Mouse (Mus musculus) intestine, embryonic 14.5 days (tissue): Measurements from ENCODE around the gene Arhgap35. TPM values are rescaled to one million over a fixed set of nuclear protein-coding genes. Genes with fewer than 3 reads are reported as not detected.
A peak's percentile ranks its signal among the peaks of the same experiment; 100 is the strongest.

Source experiments
- ATAC-seq: fragments of 200-750 bp; cut with Nextera tagmentation; replicated peaks from 2 replicates; pipeline ENCODE4 v1.8.0; 2017; ENCODE audit warnings: low read depth, moderate number of reproducible peaks, moderate TSS enrichment, moderate library complexity; ENCODE audit not compliant: low FRiP score, low TSS enrichment
- DNase-seq: peaks from one replicate; pipeline ENCODE4 v3.0.0-alpha.2; 2018; ENCODE audit warnings: low spot score
- H3K27ac ChIP-seq: fragments of 300-500 bp; sonication (generic); 2 replicates; pipeline ENCODE4 v1.5.1; 2014; ENCODE audit warnings: low read depth, mild to moderate bottlenecking, control low read depth
- H3K27me3 ChIP-seq: fragments of 300-500 bp; sonication (generic); replicated peaks from 2 replicates; pipeline ENCODE4 v1.6.1; 2014; ENCODE audit warnings: low read length, control low read depth; ENCODE audit not compliant: control insufficient read depth, insufficient read depth
- H3K36me3 ChIP-seq: fragments of 300-500 bp; sonication (generic); 2 replicates; pipeline ENCODE4 v1.6.1; 2014; ENCODE audit warnings: low read length, control low read depth; ENCODE audit not compliant: control insufficient read depth, insufficient read depth
- H3K4me1 ChIP-seq: fragments of 300-500 bp; sonication (generic); replicated peaks from 2 replicates; pipeline ENCODE4 v1.6.1; 2014; ENCODE audit warnings: low read length, control low read depth, mixed read lengths; ENCODE audit not compliant: control insufficient read depth, insufficient read depth
- H3K4me2 ChIP-seq: fragments of 300-500 bp; sonication (generic); 2 replicates; pipeline ENCODE4 v1.6.1; 2014; ENCODE audit warnings: low read length
- H3K4me3 ChIP-seq: fragments of 300-500 bp; sonication (generic); 2 replicates; pipeline ENCODE4 v1.5.1; 2014; ENCODE audit warnings: low read depth, low read length, control low read depth, mixed read lengths
- H3K9ac ChIP-seq: fragments of 300-500 bp; sonication (generic); 2 replicates; pipeline ENCODE4 v1.6.1; 2014; ENCODE audit warnings: mild to moderate bottlenecking, low read length
- H3K9me3 ChIP-seq: fragments of 300-500 bp; sonication (generic); 2 replicates; pipeline ENCODE4 v1.6.1; 2016; ENCODE audit warnings: low read length, control low read depth; ENCODE audit not compliant: control insufficient read depth
- WGBS: fragments of 180-500 bp; shearing (Covaris S2); extraction: QIAGEN DNeasy Blood & Tissue Kit; methylation state at CpG from one replicate; pipeline ENCODE4 v1.1.7; 2014; 5-methylcytosine and 5-hydroxymethylcytosine counted together
- polyA plus RNA-seq: library from polyadenylated mRNA; unstranded; fragments of >200 nt; fragmentation: Nextera tagmentation; extraction: Ambion mirVana; gene quantifications from 2 replicates; pipeline ENCODE4 v1.2.1, GENCODE M21; 2014

The Arhgap35 gene
- polyA plus RNA-seq, 1 experiment from 2014 or later, result 18.5 TPM

- Histone ChIP-seq H3K27ac (no peak overlapping the region), H3K9me3 (no peaks in the 10 kb centered on the region), H3K4me1 (no peaks in the 10 kb centered on the region), H3K36me3 (no peaks in the 10 kb centered on the region), H3K4me2 (no peak overlapping the region), H3K27me3 (0 out of 2 replicates have a peak, but pooled peaks cover 14% of the 10 kb centered on the region), H3K9ac (no peak overlapping the region), H3K4me3 (no peak overlapping the region)
- ATAC-seq, result peak; percentile 15; the same call in 1 of the 2 replicates
- 93% methylated on average over 5 of the region's 5 CpGs for WGBS
- DNase-seq, result no peak
These were observed 149.2 kb downstream of the Arhgap35 start for GRCm38 (mm10) chr7:16465568-16465967.

GRCm38 (mm10) chr7:16465160-16465559, 149.6 kb downstream of the Arhgap35 start:
- 0 out of 2 replicates have a peak, but pooled peaks cover 14% of the 10 kb centered on the region for H3K27me3 ChIP-seq
- no peak overlapping the region for H3K9ac ChIP-seq
- H3K27ac ChIP-seq, result no peak overlapping the region
- no peaks in the 10 kb centered on the region for H3K4me1 ChIP-seq
- WGBS, result 15% methylated on average over 8 of the region's 8 CpGs
- H3K4me2 ChIP-seq, result no peak overlapping the region
- DNase-seq (peak; percentile 89), ATAC-seq (peak; percentile 34)
- H3K36me3 ChIP-seq, result no peaks in the 10 kb centered on the region
- H3K4me3 ChIP-seq, result no peak overlapping the region
- H3K9me3 ChIP-seq, result no peaks in the 10 kb centered on the region

- Histone ChIP-seq H3K4me3 (no peak overlapping the region), H3K9ac (no peak overlapping the region), H3K36me3 (no peaks in the 10 kb centered on the region), H3K4me2 (no peak overlapping the region), H3K9me3 (no peaks in the 10 kb centered on the region), H3K27me3 (0 out of 2 replicates have a peak, but pooled peaks cover 14% of the 10 kb centered on the region), H3K4me1 (no peaks in the 10 kb centered on the region), H3K27ac (no peak overlapping the region)
- WGBS, result under 1% methylated on average over 14 of the region's 14 CpGs
- peak; percentile 95 for DNase-seq
- peak; percentile 51; the same call in 1 of the 2 replicates for ATAC-seq
These were observed 151.6 kb downstream of the Arhgap35 start for GRCm38 (mm10) chr7:16463214-16463613.

- Histone ChIP-seq H3K36me3 (no peaks in the 10 kb centered on the region), H3K4me2 (no peak overlapping the region), H3K27ac (no peak overlapping the region), H3K9me3 (no peaks in the 10 kb centered on the region), H3K9ac (no peak overlapping the region), H3K27me3 (0 out of 2 replicates have a peak, but pooled peaks cover 14% of the 10 kb centered on the region), H3K4me3 (no peak overlapping the region), H3K4me1 (no peaks in the 10 kb centered on the region)
- WGBS, result 77% methylated on average over 6 of the region's 6 CpGs
- ATAC-seq, result no peak
- no peak for DNase-seq
These were observed 153.1 kb downstream of the Arhgap35 start for GRCm38 (mm10) chr7:16461705-16462104.

DNA sequence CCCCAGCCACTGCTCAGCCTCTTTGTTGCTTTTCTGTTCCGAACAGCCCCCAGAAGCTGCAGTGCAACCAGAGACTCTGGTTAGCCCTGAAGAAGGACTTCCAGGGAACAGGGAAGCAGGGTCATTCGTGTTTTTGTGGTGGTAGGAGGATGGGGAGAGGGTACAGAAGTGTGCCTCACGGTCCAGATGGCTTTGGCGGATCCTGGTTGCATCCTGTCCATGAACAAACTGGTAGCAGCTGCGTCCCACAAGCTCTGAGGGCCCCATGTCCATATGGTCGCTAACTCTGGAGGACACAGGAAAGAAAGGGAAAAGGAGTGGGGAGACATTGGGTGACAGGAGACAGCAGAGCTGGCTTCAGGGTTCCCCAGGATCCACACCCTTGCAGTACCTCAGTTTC, 153.6 kb downstream of the Arhgap35 start:
- ATAC-seq, result no peak
- DNase-seq, result no peak
- 55% methylated on average over 6 of the region's 6 CpGs for WGBS
- no peak overlapping the region for H3K4me3 ChIP-seq
- no peaks in the 10 kb centered on the region for H3K9me3 ChIP-seq
- 0 out of 2 replicates have a peak, but pooled peaks cover 14% of the 10 kb centered on the region for H3K27me3 ChIP-seq
- no peak overlapping the region for H3K27ac ChIP-seq
- H3K4me1 ChIP-seq, result no peaks in the 10 kb centered on the region
- H3K9ac ChIP-seq, result no peak overlapping the region
- H3K36me3 ChIP-seq, result no peaks in the 10 kb centered on the region
- no peak overlapping the region for H3K4me2 ChIP-seq

DNA sequence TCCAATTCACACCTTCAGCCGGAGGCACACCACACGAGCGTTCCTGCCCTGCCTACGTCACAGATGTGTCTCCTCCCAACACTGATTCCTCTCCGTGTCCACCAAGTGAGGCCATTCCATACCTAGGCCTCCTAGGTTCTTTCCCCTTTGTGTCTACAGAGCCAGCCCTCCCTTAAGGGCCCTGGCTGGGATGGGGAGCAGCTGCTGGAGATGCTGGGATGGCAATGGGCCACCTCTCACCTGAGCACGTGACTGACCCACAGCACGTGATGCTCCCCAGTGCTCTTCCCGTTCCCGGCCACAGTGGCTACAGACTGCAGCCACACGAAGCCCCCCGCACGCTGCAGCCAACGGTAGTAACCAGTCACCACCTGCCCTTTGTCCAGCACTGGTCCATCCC, 154.2 kb downstream of the Arhgap35 start:
- Histone ChIP-seq H3K4me3 (no peak overlapping the region), H3K27ac (no peak overlapping the region), H3K4me2 (no peak overlapping the region), H3K9ac (no peak overlapping the region), H3K9me3 (no peaks in the 10 kb centered on the region), H3K36me3 (no peaks in the 10 kb centered on the region; the same call in 1 of the 2 replicates), H3K27me3 (0 out of 2 replicates have a peak, but pooled peaks cover 14% of the 10 kb centered on the region), H3K4me1 (no peaks in the 10 kb centered on the region)
- ATAC-seq, result no peak
- 59% methylated on average over 13 of the region's 13 CpGs for WGBS
- no peak for DNase-seq

- no peak for ATAC-seq
- no peak overlapping the region for H3K4me3 ChIP-seq
- H3K27me3 ChIP-seq, result 0 out of 2 replicates have a peak, but pooled peaks cover 2% of the 10 kb centered on the region
- no peak for DNase-seq
- H3K9ac ChIP-seq, result no peak overlapping the region
- no peaks in the 10 kb centered on the region for H3K9me3 ChIP-seq
- peaks cover 4% of the 10 kb centered on the region; the same call in 1 of the 2 replicates for H3K36me3 ChIP-seq
- no peak overlapping the region for H3K4me2 ChIP-seq
- peaks cover 5% of the 10 kb centered on the region for H3K4me1 ChIP-seq
- H3K27ac ChIP-seq, result no peak overlapping the region
- WGBS, result 79% methylated on average over 5 of the region's 5 CpGs
These were observed 158.5 kb downstream of the Arhgap35 start for GRCm38 (mm10) chr7:16456289-16456688.

DNA sequence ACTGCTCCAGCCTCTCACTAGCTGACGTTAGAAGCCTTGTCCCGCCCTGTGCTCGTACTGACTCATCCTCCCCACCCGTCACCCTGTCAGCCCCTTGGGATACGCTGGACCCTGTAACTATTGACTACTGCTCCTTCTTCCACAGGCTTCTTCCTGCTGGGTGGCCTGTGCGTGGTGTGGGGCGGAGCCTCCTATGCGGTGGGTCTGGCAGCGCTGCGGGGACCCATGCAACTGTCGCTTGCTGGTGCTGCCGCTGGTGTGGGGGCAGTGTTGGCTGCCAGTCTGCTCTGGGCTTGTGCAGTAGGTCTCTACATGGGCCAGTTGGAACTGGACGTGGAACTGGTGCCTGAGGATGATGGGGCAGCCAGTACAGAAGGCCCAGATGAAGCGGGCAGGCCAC, 159.8 kb downstream of the Arhgap35 start:
- Histone ChIP-seq H3K36me3 (peaks cover 4% of the 10 kb centered on the region; the same call in 1 of the 2 replicates), H3K4me3 (no peak overlapping the region), H3K27ac (no peak overlapping the region), H3K27me3 (no peaks in the 10 kb centered on the region), H3K9ac (no peak overlapping the region), H3K4me2 (no peak overlapping the region), H3K9me3 (no peaks in the 10 kb centered on the region), H3K4me1 (peaks cover 5% of the 10 kb centered on the region)
- DNase-seq (no peak), ATAC-seq (no peak)
- WGBS, result 94% methylated on average over 14 of the region's 14 CpGs

DNA sequence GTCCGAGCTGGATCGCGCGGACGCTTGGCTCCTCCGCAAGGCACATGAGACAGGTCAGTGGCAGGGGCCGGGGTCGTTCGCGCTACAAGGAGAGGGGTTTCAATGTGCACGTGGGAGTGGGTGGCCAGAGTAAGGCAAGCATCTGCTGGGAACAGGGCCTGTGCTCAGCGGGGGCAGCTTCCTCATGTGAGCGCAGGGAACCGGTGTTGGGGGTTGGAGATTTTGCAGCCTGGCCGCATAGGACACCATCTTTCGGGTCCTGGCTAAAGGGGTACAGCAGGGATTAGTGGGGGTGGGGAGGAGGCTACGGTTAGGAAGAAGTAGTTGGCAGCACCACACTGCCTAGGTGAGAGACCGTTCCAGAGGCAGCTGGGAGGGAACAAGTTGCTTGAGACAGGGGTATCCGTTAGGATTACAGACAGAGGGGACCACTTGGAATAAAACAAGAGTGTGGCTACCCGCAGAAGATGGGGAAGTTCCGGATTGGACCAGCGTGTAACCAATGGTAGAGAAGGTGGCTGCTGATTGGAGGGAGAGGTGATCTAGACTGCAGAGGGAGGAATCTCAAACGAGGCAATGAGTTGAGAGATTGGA, 161.6 kb downstream of the Arhgap35 start:
- H3K4me3 ChIP-seq, result peak overlapping the region; percentile 84
- 0 out of 2 replicates have a peak overlapping the region, but pooled peaks have one; percentile 22 for H3K27ac ChIP-seq
- WGBS, result under 1% methylated on average over 23 of the region's 23 CpGs
- peak overlapping the region; percentile 53 for H3K9ac ChIP-seq
- H3K36me3 ChIP-seq, result peaks cover 4% of the 10 kb centered on the region; the same call in 1 of the 2 replicates
- peak; percentile 68 for ATAC-seq
- H3K4me1 ChIP-seq, result peaks cover 5% of the 10 kb centered on the region
- DNase-seq, result peak; percentile 80
- peak overlapping the region; percentile 80 for H3K4me2 ChIP-seq
- no peaks in the 10 kb centered on the region for H3K27me3 ChIP-seq
- no peaks in the 10 kb centered on the region for H3K9me3 ChIP-seq
